Mouse (Mus musculus): ENCODE measurements around the gene Fgd4. TPM values are rescaled to one million over a fixed set of nuclear protein-coding genes. Genes with fewer than 3 reads are reported as not detected.

The Fgd4 gene
- polyA plus RNA-seq, 1 experiment = 16.6 TPM

GRCm38 (mm10) chr16:16566215-16566614, 34.1 kb downstream of the Fgd4 start:
- TF ChIP-seq CTCF (IDR thresholded peaks at IDR 0.05; ENCODE audit: low read depth, low read length) (no peak), POLR2A (IDR thresholded peaks at IDR 0.05; ENCODE audit: insufficient read depth, low read length) (no peak), EP300 (IDR thresholded peaks at IDR 0.05; ENCODE audit: insufficient read depth, low read depth, low read length) (no peak)
- Histone ChIP-seq H3K4me3 (ENCODE audit: low read depth, low read length) (no peak overlapping the region), H3K27me3 (ENCODE audit: control insufficient read depth, insufficient read depth, low read length, poor library complexity, severe bottlenecking) (no peaks in the 10 kb centered on the region), H3K36me3 (ENCODE audit: control insufficient read depth, insufficient read depth, low read length, poor library complexity, severe bottlenecking) (no peaks in the 10 kb centered on the region), H3K9ac (ENCODE audit: low read depth, poor library complexity, severe bottlenecking) (no peak overlapping the region), H3K9me3 (replicated peaks; ENCODE audit: control insufficient read depth, insufficient read depth, low read length, poor library complexity, severe bottlenecking) (no peaks in the 10 kb centered on the region), H3K27ac (ENCODE audit: insufficient read depth, low read length) (no peak overlapping the region), H3K4me1 (ENCODE audit: control insufficient read depth, insufficient read depth, low read length) (no peaks in the 10 kb centered on the region)

- Histone ChIP-seq H3K36me3 (ENCODE audit: control insufficient read depth, insufficient read depth, low read length, poor library complexity, severe bottlenecking) (no peaks in the 10 kb centered on the region), H3K27ac (ENCODE audit: insufficient read depth, low read length) (no peak overlapping the region), H3K4me1 (ENCODE audit: control insufficient read depth, insufficient read depth, low read length) (no peaks in the 10 kb centered on the region), H3K9ac (ENCODE audit: low read depth, poor library complexity, severe bottlenecking) (no peak overlapping the region), H3K9me3 (replicated peaks; ENCODE audit: control insufficient read depth, insufficient read depth, low read length, poor library complexity, severe bottlenecking) (no peaks in the 10 kb centered on the region), H3K4me3 (ENCODE audit: low read depth, low read length) (no peak overlapping the region), H3K27me3 (ENCODE audit: control insufficient read depth, insufficient read depth, low read length, poor library complexity, severe bottlenecking) (no peaks in the 10 kb centered on the region)
- TF ChIP-seq EP300 (IDR thresholded peaks at IDR 0.05; ENCODE audit: insufficient read depth, low read depth, low read length) (no peak), POLR2A (IDR thresholded peaks at IDR 0.05; ENCODE audit: insufficient read depth, low read length) (no peak), CTCF (IDR thresholded peaks at IDR 0.05; ENCODE audit: low read depth, low read length) (no peak)
Measured at GRCm38 (mm10) chr16:16565786-16566185, 34.6 kb downstream of the Fgd4 start.

GRCm38 (mm10) chr16:16560718-16561117, 39.6 kb downstream of the Fgd4 start:
- no peaks in the 10 kb centered on the region for H3K36me3 ChIP-seq (ENCODE audit: control insufficient read depth, insufficient read depth, low read length, poor library complexity, severe bottlenecking)
- no peaks in the 10 kb centered on the region for H3K9me3 ChIP-seq (replicated peaks; ENCODE audit: control insufficient read depth, insufficient read depth, low read length, poor library complexity, severe bottlenecking)
- TF ChIP-seq EP300 (IDR thresholded peaks at IDR 0.05; ENCODE audit: insufficient read depth, low read depth, low read length) = no peak
- no peak for TF ChIP-seq CTCF (IDR thresholded peaks at IDR 0.05; ENCODE audit: low read depth, low read length)
- no peak for TF ChIP-seq POLR2A (IDR thresholded peaks at IDR 0.05; ENCODE audit: insufficient read depth, low read length)
- no peak overlapping the region for H3K9ac ChIP-seq (ENCODE audit: low read depth, poor library complexity, severe bottlenecking)
- H3K4me3 ChIP-seq (ENCODE audit: low read depth, low read length) = no peak overlapping the region
- H3K27me3 ChIP-seq (ENCODE audit: control insufficient read depth, insufficient read depth, low read length, poor library complexity, severe bottlenecking) = no peaks in the 10 kb centered on the region
- H3K27ac ChIP-seq (ENCODE audit: insufficient read depth, low read length) = no peak overlapping the region
- H3K4me1 ChIP-seq (ENCODE audit: control insufficient read depth, insufficient read depth, low read length) = no peaks in the 10 kb centered on the region

- H3K27me3 ChIP-seq (ENCODE audit: control insufficient read depth, insufficient read depth, low read length, poor library complexity, severe bottlenecking) = no peaks in the 10 kb centered on the region
Measured at GRCm38 (mm10) chr16:16559878-16560531, 40.3 kb downstream of the Fgd4 start.

GRCm38 (mm10) chr16:16559016-16559877, 41.1 kb downstream of the Fgd4 start:
- peak overlapping the region; percentile 76 for H3K27ac ChIP-seq (ENCODE audit: insufficient read depth, low read length)
- no peaks in the 10 kb centered on the region for H3K4me1 ChIP-seq (ENCODE audit: control insufficient read depth, insufficient read depth, low read length)
- no peak overlapping the region for H3K4me3 ChIP-seq (ENCODE audit: low read depth, low read length)
- TF ChIP-seq POLR2A (IDR thresholded peaks at IDR 0.05; ENCODE audit: insufficient read depth, low read length) (no peak), CTCF (IDR thresholded peaks at IDR 0.05; ENCODE audit: low read depth, low read length) (no peak), EP300 (IDR thresholded peaks at IDR 0.05; ENCODE audit: insufficient read depth, low read depth, low read length) (no peak)
- no peaks in the 10 kb centered on the region for H3K9me3 ChIP-seq (replicated peaks; ENCODE audit: control insufficient read depth, insufficient read depth, low read length, poor library complexity, severe bottlenecking)
- no peak overlapping the region for H3K9ac ChIP-seq (ENCODE audit: low read depth, poor library complexity, severe bottlenecking)
- no peaks in the 10 kb centered on the region for H3K36me3 ChIP-seq (ENCODE audit: control insufficient read depth, insufficient read depth, low read length, poor library complexity, severe bottlenecking)
- no peaks in the 10 kb centered on the region for H3K27me3 ChIP-seq (ENCODE audit: control insufficient read depth, insufficient read depth, low read length, poor library complexity, severe bottlenecking)

More at GRCm38 (mm10) chr16:16559878-16560531, 40.3 kb downstream of the Fgd4 start:
- no peaks in the 10 kb centered on the region for H3K4me1 ChIP-seq (ENCODE audit: control insufficient read depth, insufficient read depth, low read length)
- H3K9me3 ChIP-seq (replicated peaks; ENCODE audit: control insufficient read depth, insufficient read depth, low read length, poor library complexity, severe bottlenecking) = no peaks in the 10 kb centered on the region
- H3K9ac ChIP-seq (ENCODE audit: low read depth, poor library complexity, severe bottlenecking) = no peak overlapping the region
- H3K27ac ChIP-seq (ENCODE audit: insufficient read depth, low read length) = peak overlapping the region; percentile 88
- no peak overlapping the region for H3K4me3 ChIP-seq (ENCODE audit: low read depth, low read length)
- TF ChIP-seq EP300 (IDR thresholded peaks at IDR 0.05; ENCODE audit: insufficient read depth, low read depth, low read length) = peak; percentile 72
- no peak for TF ChIP-seq CTCF (IDR thresholded peaks at IDR 0.05; ENCODE audit: low read depth, low read length)
- no peaks in the 10 kb centered on the region for H3K36me3 ChIP-seq (ENCODE audit: control insufficient read depth, insufficient read depth, low read length, poor library complexity, severe bottlenecking)

- H3K4me3 ChIP-seq (ENCODE audit: low read depth, low read length) = no peak overlapping the region
- TF ChIP-seq CTCF (IDR thresholded peaks at IDR 0.05; ENCODE audit: low read depth, low read length) = no peak
- no peak for TF ChIP-seq EP300 (IDR thresholded peaks at IDR 0.05; ENCODE audit: insufficient read depth, low read depth, low read length)
- no peak for TF ChIP-seq POLR2A (IDR thresholded peaks at IDR 0.05; ENCODE audit: insufficient read depth, low read length)
- H3K9ac ChIP-seq (ENCODE audit: low read depth, poor library complexity, severe bottlenecking) = no peak overlapping the region
- no peak overlapping the region for H3K27ac ChIP-seq (ENCODE audit: insufficient read depth, low read length)
- H3K4me1 ChIP-seq (ENCODE audit: control insufficient read depth, insufficient read depth, low read length) = no peaks in the 10 kb centered on the region
- no peaks in the 10 kb centered on the region for H3K27me3 ChIP-seq (ENCODE audit: control insufficient read depth, insufficient read depth, low read length, poor library complexity, severe bottlenecking)
- H3K36me3 ChIP-seq (ENCODE audit: control insufficient read depth, insufficient read depth, low read length, poor library complexity, severe bottlenecking) = no peaks in the 10 kb centered on the region
- H3K9me3 ChIP-seq (replicated peaks; ENCODE audit: control insufficient read depth, insufficient read depth, low read length, poor library complexity, severe bottlenecking) = no peaks in the 10 kb centered on the region
Measured at GRCm38 (mm10) chr16:16557738-16558137, 42.6 kb downstream of the Fgd4 start.

Data from ES-Bruce4 (cell line).